ENCODE assay signal across 13 mouse cellular contexts in genomic region chr13:63236159-63236893, GRCm38 (mm10).
DNase-seq lines count a peak whose midpoint lies in the region; ATAC-seq and TF ChIP-seq lines count a peak whose summit lies in the region.
"Had no signal": no experiment of that assay in that cellular context is flagged by ENCODE, and none has a peak within 500 bp of the region (broad histone marks: within the 10 kb centered on the region; RNA-seq: fewer than 3 reads in every experiment).

No protein-coding gene starts in this region.

- no peak for DNase-seq in heart, postnatal 0 days (ENCODE audit: low spot score)
- no peak for DNase-seq in lung, postnatal 10 days
- DNase-seq in induced T-regulatory cell, adult 2 months (ENCODE audit: low read depth), result peak; percentile 23
- DNase-seq in stomach, postnatal 0 days (ENCODE audit: low spot score), result no peak
- DNase-seq in spleen, postnatal 14 days (ENCODE audit: low spot score in 2 of 2), result no peak
- DNase-seq: adrenal gland, adult 2 months; lung, adult 18-20 months; midbrain, embryonic 14.5 days; retina, postnatal 1 day; thymus, postnatal 4 days had no signal

- no peak for TF ChIP-seq EP300 in heart, postnatal 0 days (IDR thresholded peaks at IDR 0.05; ENCODE audit: low read depth)
- TF ChIP-seq EP300 in stomach, postnatal 0 days (optimal IDR thresholded peaks at IDR 0.05), result no peak

- peaks cover 11% of the 10 kb centered on the region; the same call in 1 of the 2 replicates for H3K4me1 ChIP-seq in heart, postnatal 0 days (ENCODE audit: control insufficient read depth, insufficient read depth)
- peaks cover 17% of the 10 kb centered on the region for H3K4me1 ChIP-seq in heart, embryonic 11.5 days (ENCODE audit: control insufficient read depth, insufficient read depth, low read length)
- H3K4me1 ChIP-seq in lung, embryonic 16.5 days (replicated peaks; ENCODE audit: control insufficient read depth, insufficient read depth, low read length), result peaks cover 23% of the 10 kb centered on the region
- no peaks in the 10 kb centered on the region; the same call in 1 of the 2 replicates for H3K4me1 ChIP-seq in stomach, postnatal 0 days (replicated peaks; ENCODE audit: control insufficient read depth, insufficient read depth)

- no peaks in the 10 kb centered on the region for H3K9me3 ChIP-seq in heart, postnatal 0 days (replicated peaks; ENCODE audit: control insufficient read depth, low read length)
- H3K9me3 ChIP-seq in heart, embryonic 11.5 days (replicated peaks; ENCODE audit: control insufficient read depth, low read length), result no peaks in the 10 kb centered on the region
- no peaks in the 10 kb centered on the region for H3K9me3 ChIP-seq in lung, embryonic 16.5 days (ENCODE audit: control insufficient read depth, low read length)
- no peaks in the 10 kb centered on the region for H3K9me3 ChIP-seq in stomach, postnatal 0 days (ENCODE audit: control insufficient read depth, low read length)
- H3K9me3 ChIP-seq: neural tube, embryonic 13.5 days had no signal

- H3K4me2 ChIP-seq in heart, postnatal 0 days (ENCODE audit: low read depth, low read length), result no peak overlapping the region
- no peak overlapping the region for H3K4me2 ChIP-seq in heart, embryonic 11.5 days
- no peak overlapping the region for H3K4me2 ChIP-seq in lung, embryonic 16.5 days (ENCODE audit: low read depth, low read length)
- H3K4me2 ChIP-seq in stomach, postnatal 0 days (replicated peaks; ENCODE audit: low read depth), result no peak overlapping the region
- H3K4me2 ChIP-seq: neural tube, embryonic 13.5 days had no signal

- H3K9ac ChIP-seq in heart, postnatal 0 days (replicated peaks; ENCODE audit: low read depth, low read length), result no peak overlapping the region
- no peak overlapping the region for H3K9ac ChIP-seq in heart, embryonic 11.5 days (ENCODE audit: low read depth, low read length)
- peak overlapping the region; percentile 47 for H3K9ac ChIP-seq in lung, embryonic 16.5 days (ENCODE audit: low read length)
- H3K9ac ChIP-seq in stomach, postnatal 0 days (ENCODE audit: low read length), result no peak overlapping the region
- H3K9ac ChIP-seq: neural tube, embryonic 13.5 days had no signal

- no peaks in the 10 kb centered on the region for H3K27me3 ChIP-seq in heart, postnatal 0 days (ENCODE audit: control insufficient read depth, insufficient read depth, low read length)
- H3K27me3 ChIP-seq in heart, embryonic 11.5 days (ENCODE audit: control insufficient read depth, insufficient read depth, low read length), result no peaks in the 10 kb centered on the region
- H3K27me3 ChIP-seq in lung, embryonic 16.5 days (ENCODE audit: control insufficient read depth, insufficient read depth, low read depth, low read length), result no peaks in the 10 kb centered on the region
- no peaks in the 10 kb centered on the region for H3K27me3 ChIP-seq in stomach, postnatal 0 days (ENCODE audit: control insufficient read depth, insufficient read depth, low read length)
- H3K27me3 ChIP-seq: neural tube, embryonic 13.5 days had no signal

- no peaks in the 10 kb centered on the region for H3K36me3 ChIP-seq in heart, postnatal 0 days (replicated peaks; ENCODE audit: control insufficient read depth, insufficient read depth, low read length)
- no peaks in the 10 kb centered on the region for H3K36me3 ChIP-seq in heart, embryonic 11.5 days (ENCODE audit: control insufficient read depth, insufficient read depth, low read length)
- no peaks in the 10 kb centered on the region for H3K36me3 ChIP-seq in lung, embryonic 16.5 days (ENCODE audit: control insufficient read depth, insufficient read depth, low read length)
- H3K36me3 ChIP-seq in stomach, postnatal 0 days (ENCODE audit: control insufficient read depth, insufficient read depth, low read length), result no peaks in the 10 kb centered on the region
- H3K36me3 ChIP-seq: neural tube, embryonic 13.5 days had no signal

- ATAC-seq in heart, postnatal 0 days (ENCODE audit: insufficient read depth, low read depth), result no peak
- ATAC-seq in heart, embryonic 11.5 days (replicated peaks; ENCODE audit: insufficient number of reproducible peaks, low FRiP score, low TSS enrichment), result no peak
- ATAC-seq in lung, embryonic 16.5 days (ENCODE audit: low read depth), result no peak
- no peak for ATAC-seq in stomach, postnatal 0 days (ENCODE audit: low FRiP score, low TSS enrichment)

- no peak for TF ChIP-seq CTCF in heart, postnatal 0 days (IDR thresholded peaks at IDR 0.05; ENCODE audit: low read depth)
- no peak for TF ChIP-seq CTCF in stomach, postnatal 0 days (IDR thresholded peaks at IDR 0.05; ENCODE audit: low read depth)

- H3K27ac ChIP-seq in heart, postnatal 0 days (ENCODE audit: low read depth), result peak overlapping the region; percentile 53
- no peak overlapping the region for H3K27ac ChIP-seq in heart, embryonic 11.5 days (ENCODE audit: low read depth, low read length)
- peak overlapping the region; percentile 86 for H3K27ac ChIP-seq in lung, embryonic 16.5 days (ENCODE audit: low read length)
- H3K27ac ChIP-seq in stomach, postnatal 0 days (replicated peaks), result 0 out of 2 replicates have a peak overlapping the region, but pooled peaks have one; percentile 53
- H3K27ac ChIP-seq: neural tube, embryonic 13.5 days had no signal

- 48% methylated on average over 5 of the region's 5 CpGs for WGBS in heart, postnatal 0 days
- WGBS in heart, embryonic 11.5 days (ENCODE audit: insufficient replicate concordance), result 48% methylated on average over 5 of the region's 5 CpGs
- WGBS in lung, embryonic 16.5 days, result 17% methylated on average over 5 of the region's 5 CpGs
- WGBS in stomach, postnatal 0 days, result 27% methylated on average over 5 of the region's 5 CpGs

- H3K4me3 ChIP-seq in heart, postnatal 0 days (ENCODE audit: low read depth, low read length), result no peak overlapping the region
- no peak overlapping the region for H3K4me3 ChIP-seq in heart, embryonic 11.5 days (ENCODE audit: low read depth, low read length)
- H3K4me3 ChIP-seq in lung, embryonic 16.5 days (ENCODE audit: low read length), result no peak overlapping the region
- no peak overlapping the region for H3K4me3 ChIP-seq in stomach, postnatal 0 days (ENCODE audit: low read depth, low read length)
- H3K4me3 ChIP-seq: neural tube, embryonic 13.5 days had no signal
